Mouse (Mus musculus) hematopoietic stem cell, adult 5-6 weeks (primary cell): Measurements from ENCODE around the gene Adgrv1. TPM values are rescaled to one million over a fixed set of nuclear protein-coding genes. Genes with fewer than 3 reads are reported as not detected.

Experiments
- ATAC-seq, 2 experiments: fragments of 125-278 bp in 1 of 2; replicated peaks in 1 of 2; 2 replicates each; pipeline ENCODE4 v1.8.0; 2016 to 2017; ENCODE audit warnings: inconsistent platforms in 2 of 2, mild to moderate bottlenecking in 2 of 2, moderate number of reproducible peaks in 2 of 2, low read depth in 1 of 2, moderate TSS enrichment in 1 of 2; ENCODE audit not compliant: low FRiP score in 2 of 2, poor library complexity in 2 of 2, severe bottlenecking in 2 of 2, insufficient read depth in 1 of 2, low TSS enrichment in 1 of 2
- total RNA-seq: library from RNA; stranded (forward); fragments of 172-1452, 232-1000 nt; gene quantifications from 2 replicates; pipeline ENCODE4 v1.2.3, GENCODE M21; 2017

The Adgrv1 gene
- total RNA-seq, 1 experiment from 2014 or later, result not detected

DNA sequence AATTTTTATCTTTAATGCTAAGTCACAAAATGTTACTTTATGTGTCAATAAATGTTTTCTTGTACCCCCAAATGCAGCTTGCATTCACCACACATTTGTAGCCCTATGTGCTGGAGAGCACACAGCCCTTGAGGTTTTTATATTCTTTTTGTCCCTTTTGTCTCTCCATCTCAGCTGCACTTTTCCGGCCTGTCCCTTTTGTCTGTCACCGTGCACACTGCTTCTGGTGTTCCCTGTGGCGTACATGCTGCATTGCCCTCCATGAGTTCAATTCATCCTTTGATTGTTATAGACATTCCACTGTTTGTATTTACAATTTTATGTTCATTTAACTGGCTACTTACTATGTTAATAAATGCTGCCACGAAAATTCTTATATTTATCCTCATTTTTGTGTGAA is 183.3 kb downstream of the Adgrv1 start:
- ATAC-seq, result no peak

DNA sequence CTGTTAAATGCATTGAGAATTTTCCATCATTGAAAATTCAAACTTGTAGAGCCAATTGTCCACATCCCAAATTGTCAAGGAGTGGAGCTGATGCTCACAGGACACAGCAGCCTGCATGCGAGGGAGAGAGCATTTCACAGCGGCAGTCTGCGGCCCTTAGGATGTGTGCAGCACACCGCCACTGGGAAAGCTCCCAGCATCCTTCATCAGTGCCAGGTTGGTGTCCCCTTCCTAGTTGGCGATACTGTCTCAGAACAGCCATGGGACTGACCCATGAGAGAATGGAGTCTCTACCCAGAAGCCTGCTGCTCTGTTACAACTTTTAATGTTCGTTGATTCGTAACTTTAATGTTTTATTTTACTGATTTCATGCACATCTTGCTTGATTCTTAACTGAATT is 183.8 kb downstream of the Adgrv1 start:
- no peak for ATAC-seq

DNA sequence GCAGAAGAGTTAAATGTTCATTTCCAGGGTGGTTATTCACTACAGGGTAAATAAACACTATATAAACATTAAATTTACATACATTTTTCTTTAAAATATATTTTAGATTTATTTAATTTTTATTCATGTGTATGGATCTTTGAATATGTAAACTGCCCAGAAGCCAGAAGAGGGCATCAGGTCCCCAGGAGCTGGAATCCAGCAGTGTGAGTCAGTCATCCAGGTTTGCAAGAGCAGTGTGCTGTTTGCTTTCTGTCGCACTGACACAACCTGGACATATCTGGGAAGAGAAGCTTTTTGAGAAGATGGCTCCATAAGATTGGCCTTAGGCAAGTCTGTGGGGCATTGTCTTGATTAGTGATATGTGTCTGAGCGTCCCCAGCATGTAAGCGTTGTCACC is 191.5 kb downstream of the Adgrv1 start:
- no peak for ATAC-seq

DNA sequence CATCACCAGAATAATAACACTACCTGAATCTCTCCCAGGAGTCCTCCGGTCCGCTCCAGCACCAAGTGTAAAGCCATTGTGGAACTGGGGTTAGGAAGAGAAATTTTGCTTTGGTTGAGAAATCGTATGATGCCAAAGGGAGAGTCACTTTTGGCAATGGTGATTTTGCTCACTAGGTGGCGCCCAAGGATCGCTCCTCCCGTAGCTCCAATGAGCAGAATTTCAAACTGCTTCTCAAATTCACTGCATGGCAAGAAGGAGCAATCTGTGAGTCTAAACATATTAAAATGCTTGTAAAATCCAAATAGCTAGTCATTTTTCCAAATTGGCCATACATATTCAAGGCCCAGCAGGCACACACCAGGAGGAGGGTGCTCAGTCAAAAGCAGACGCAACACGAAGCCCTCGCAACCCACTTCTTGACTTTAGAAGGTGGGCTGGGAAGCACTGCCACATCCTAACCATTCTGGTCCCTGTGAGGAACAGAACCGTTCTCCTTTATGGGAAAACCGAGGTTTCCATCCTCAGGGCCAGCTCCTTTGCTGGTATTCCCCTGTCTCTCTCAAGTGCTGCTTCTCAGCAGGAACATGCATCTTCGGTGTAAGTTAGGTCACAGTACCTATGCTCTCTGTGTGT is 193.4 kb downstream of the Adgrv1 start:
- ATAC-seq, result peak; percentile 69 to 82

GRCm38 (mm10) chr13:81437088-81437487 is 195.9 kb downstream of the Adgrv1 start:
- ATAC-seq, result 0 out of 4 replicates have a peak, but pooled peaks of 1 of the 2 experiments have one; percentile 25

DNA sequence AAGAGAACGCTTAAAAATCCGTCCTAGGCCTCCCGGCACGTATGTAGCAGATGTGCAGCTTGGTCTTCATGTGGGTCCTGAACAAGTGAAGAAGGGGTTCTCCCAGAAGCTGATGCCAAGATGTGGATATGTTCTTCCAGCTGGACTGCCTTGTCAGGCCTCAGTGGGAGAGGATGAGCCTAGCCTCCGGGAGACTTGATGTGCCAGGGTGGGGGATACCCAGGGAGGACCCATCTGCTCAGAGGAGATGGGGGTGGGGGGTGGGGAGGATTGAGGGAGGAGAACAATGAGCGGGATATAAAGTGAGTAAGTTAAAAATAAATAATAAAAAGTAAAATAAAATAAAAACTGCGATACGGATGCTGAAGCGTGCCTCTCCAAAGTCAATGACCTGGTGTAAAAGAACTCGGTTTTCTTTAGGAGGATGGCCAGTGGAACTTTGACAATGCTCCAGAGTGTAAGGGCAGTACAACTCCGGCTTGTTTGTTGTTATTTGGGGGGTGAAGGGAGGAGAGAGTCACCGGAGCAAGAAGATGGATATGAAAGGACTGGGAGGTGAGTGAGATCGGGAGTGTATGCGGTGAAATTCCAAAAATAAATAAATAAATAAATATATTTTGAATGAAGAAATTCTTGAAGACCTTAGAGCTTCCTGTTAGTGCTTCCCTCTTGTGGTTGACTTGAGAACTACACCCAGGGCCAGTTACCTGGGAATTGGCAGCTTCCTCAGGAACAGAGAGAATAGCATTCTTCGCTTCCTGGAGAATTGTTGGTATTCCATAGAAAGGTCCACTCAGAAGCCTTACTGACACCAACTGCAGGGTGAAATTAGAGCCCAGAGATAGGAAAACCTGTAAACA is 205.8 kb downstream of the Adgrv1 start:
- peak in 1 of 2 experiments; percentile 37; a peak in 2 of 4 replicates for ATAC-seq

GRCm38 (mm10) chr13:81425111-81425510 is 207.8 kb downstream of the Adgrv1 start:
- no peak for ATAC-seq

DNA sequence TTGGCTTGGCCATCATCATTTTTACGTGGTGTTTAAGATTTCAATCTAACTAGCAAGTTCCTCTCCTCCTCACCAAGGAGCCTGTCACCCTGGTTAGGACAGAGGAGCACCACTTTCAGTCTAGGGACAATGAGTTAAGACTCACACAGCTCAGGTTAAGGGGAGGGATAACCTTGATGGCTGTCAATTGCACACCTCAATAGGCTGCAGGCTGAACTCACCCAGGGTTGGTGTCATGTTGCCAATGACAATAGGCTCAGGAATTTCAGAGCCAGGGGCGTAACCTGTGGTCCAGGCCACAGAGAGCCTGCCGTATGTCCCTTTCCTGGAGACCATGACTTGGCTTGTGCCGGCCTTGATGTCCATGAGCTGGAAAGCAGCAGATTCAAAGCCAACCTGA is 209.0 kb downstream of the Adgrv1 start:
- no peak for ATAC-seq

DNA sequence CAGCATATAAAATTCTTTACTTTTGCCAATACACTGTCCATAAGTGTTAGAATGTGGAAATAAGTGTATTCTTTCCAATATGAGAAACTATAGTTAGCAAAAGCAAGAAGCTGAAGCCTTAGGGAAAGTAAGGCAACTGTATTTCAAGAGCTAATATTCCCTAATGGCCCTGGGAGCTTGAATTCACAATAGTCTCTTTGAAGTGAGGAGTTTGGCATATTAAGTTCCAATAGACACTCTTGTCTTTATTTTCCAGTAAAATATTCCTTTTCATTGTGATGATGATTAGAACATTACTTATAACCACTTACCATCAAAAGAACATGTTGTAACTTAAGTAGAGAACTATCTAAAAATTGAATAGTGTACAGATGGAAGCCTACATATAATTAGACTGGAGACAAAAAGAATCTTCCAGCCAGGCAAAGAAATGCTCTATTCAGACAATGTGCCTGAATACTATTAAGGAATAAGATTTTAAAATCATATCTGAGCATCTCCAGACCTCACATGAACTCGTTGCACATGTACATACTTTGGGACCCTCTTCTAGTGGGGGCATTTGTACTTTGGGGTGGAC is 225.0 kb downstream of the Adgrv1 start:
- ATAC-seq, result no peak

GRCm38 (mm10) chr13:81402826-81403225 is 230.1 kb downstream of the Adgrv1 start:
- ATAC-seq, result no peak

DNA sequence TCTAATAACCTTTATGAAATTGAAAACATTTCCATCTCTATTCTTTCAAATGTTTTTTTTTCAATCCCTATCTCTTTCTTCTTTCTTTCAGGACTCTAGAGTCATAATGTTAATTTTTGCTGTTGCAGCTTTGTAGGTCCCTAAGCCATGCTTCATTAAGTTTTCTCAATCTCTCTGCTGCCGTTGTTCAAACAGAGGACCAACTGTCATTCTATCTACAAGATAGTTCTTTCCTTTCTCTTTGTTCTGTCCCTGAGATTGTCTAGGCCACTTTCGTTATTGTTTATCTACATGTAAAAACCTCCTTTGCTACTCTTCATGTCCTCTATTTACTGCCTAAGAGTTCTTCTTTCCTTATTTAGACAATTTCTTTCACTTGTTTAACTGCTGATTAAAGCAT is 230.8 kb downstream of the Adgrv1 start:
- ATAC-seq, result no peak

- no peak for ATAC-seq
These were observed 231.2 kb downstream of the Adgrv1 start for GRCm38 (mm10) chr13:81401742-81402141.

DNA sequence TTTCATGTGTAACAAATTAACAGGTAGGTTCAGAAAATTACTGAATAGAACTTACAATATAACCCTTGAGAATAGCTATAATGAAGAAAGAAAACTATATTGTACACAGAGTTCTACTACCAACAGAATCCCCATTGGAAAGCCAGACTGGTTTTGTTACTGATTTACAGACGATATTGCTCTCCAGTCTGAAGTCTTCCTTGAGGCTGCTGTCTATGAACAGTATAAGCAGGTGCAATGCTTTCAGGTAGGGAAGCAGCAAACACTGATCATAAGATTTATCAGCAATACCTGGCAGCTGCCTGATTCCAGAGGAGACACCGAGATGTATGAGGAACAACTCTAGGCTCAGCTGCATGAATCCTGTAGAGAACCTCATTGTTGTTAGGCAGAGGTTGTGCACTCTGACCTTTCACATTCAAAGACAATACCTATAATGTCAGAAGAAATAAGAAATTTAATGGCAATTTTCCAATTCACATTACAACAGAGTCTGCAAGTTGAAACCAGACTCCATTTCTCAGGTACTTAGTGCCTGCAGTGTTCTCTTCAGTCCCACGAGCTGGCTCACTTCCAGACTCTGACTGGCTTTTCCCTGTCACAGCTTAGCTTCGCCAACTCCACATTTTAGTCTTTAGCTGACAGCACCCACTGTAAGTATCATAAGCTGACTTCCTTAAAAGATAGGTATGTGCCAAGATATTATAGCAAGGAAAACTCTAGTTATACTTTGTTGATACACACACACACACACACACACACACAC is 247.2 kb downstream of the Adgrv1 start:
- ATAC-seq, result no peak

DNA sequence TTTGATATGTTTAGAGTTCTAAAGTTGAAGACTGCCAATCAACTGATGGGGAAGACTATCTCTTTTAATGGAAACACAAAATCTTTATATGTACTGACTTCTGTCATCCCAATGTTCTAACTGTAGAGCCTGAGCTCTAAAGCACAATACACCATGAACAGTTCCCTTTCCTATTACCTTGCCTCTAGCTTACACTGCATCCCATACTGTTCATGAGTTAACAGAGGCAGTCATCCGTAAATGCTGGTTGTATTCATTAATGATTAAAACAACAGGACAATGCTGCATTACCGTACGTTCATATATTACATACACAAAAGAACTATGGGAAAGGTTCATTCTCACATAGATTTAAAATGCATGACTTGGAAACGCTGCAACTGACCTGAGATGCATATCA is 251.1 kb downstream of the Adgrv1 start:
- ATAC-seq, result no peak

- ATAC-seq, result no peak
These were observed 262.0 kb downstream of the Adgrv1 start for GRCm38 (mm10) chr13:81370801-81371456.

DNA sequence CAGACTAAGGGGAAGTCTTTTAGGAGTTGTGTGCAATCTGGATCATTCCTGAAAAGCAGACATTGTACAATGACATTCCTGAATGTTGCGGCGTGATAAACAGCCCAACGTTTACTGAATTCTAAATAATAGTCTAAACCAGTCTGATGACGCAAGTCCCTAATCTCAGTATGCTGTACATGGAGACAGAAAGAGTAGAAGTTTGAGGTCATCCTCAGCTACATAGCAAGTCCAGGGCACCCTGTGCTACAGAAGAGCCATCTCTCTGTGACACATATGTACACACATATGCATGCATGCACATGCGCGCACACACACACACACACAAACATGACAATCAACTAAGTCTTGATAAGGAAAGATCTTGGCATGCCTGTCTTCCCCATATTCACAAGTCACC is 262.8 kb downstream of the Adgrv1 start:
- no peak for ATAC-seq

- ATAC-seq, result peak; percentile 14 to 53; a peak in 3 of 4 replicates
These were observed 263.4 kb downstream of the Adgrv1 start for GRCm38 (mm10) chr13:81369564-81369963.
